ENCODE assay signal across 8 mouse cellular contexts in the genomic region with DNA sequence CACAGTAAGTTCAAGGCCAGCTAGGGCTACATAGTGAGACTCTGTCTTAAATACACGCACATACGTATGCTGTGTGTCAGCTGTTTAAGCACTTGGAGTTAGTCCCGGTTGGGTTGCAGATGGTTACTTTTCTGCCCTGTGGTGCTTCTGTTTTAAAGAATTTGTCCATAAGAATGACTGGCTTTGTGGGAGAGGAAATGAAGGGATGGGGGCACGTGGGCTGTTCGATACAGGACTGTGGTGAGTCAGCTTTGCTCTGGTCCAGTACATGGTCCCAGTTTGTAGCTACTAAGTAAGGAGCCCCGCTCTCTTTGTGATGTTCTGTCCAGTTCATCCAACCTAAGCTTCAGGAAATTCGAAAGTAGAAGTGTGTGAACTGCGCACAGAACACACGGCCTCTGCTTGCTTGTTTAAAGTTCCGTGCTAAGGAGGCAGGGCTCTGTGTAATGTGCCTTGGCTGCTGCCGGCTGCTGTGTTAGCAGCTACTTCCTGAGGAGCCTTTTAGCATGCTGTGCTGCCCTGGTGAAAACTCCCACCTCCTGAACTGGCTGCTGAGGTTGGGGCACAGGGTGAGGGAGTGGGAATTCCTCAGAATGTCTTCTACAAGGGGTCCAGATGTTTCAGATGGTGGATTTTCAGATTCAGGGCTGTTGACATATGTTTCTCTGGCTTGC. TPM values are rescaled to one million over a fixed set of nuclear protein-coding genes. Genes with fewer than 3 reads are reported as not detected.
DNase-seq lines count a peak whose midpoint lies in the region; ATAC-seq and TF ChIP-seq lines count a peak whose summit lies in the region.

No protein-coding gene starts in this region.

- no peaks in the 10 kb centered on the region for H3K9me3 ChIP-seq in hindbrain, postnatal 0 days (ENCODE audit: low read length)
- H3K9me3 ChIP-seq in hindbrain, embryonic 13.5 days: no peaks in the 10 kb centered on the region
- H3K9me3 ChIP-seq in limb, embryonic 14.5 days (ENCODE audit: control insufficient read depth, low read length): no peaks in the 10 kb centered on the region
- H3K9me3 ChIP-seq in stomach, embryonic 16.5 days (replicated peaks; ENCODE audit: control insufficient read depth, low read length): no peaks in the 10 kb centered on the region

- no peak overlapping the region for H3K4me2 ChIP-seq in hindbrain, postnatal 0 days (ENCODE audit: low read depth, low read length)
- no peak overlapping the region for H3K4me2 ChIP-seq in hindbrain, embryonic 13.5 days
- H3K4me2 ChIP-seq in limb, embryonic 14.5 days (replicated peaks; ENCODE audit: low read depth, low read length, severe bottlenecking): peak overlapping the region; percentile 29
- H3K4me2 ChIP-seq in stomach, embryonic 16.5 days (ENCODE audit: low read depth, low read length): peak overlapping the region; percentile 38

- H3K9ac ChIP-seq in hindbrain, postnatal 0 days (replicated peaks; ENCODE audit: low read length): no peak overlapping the region
- H3K9ac ChIP-seq in hindbrain, embryonic 13.5 days: no peak overlapping the region
- no peak overlapping the region for H3K9ac ChIP-seq in limb, embryonic 14.5 days (ENCODE audit: low read depth, low read length, severe bottlenecking)
- H3K9ac ChIP-seq in stomach, embryonic 16.5 days (ENCODE audit: low read length): peak overlapping the region; percentile 22; the same call in 1 of the 2 replicates

- WGBS in hindbrain, postnatal 0 days: 40% methylated on average over 11 of the region's 11 CpGs
- 42% methylated on average over 11 of the region's 11 CpGs for WGBS in hindbrain, embryonic 13.5 days
- WGBS in bone marrow, adult 2 months: 14% methylated on average over 11 of the region's 11 CpGs
- 27% methylated on average over 11 of the region's 11 CpGs for WGBS in limb, embryonic 14.5 days
- WGBS in stomach, embryonic 16.5 days: 20% methylated on average over 11 of the region's 11 CpGs

- H3K4me3 ChIP-seq in hindbrain, postnatal 0 days (ENCODE audit: low read length): no peak overlapping the region
- H3K4me3 ChIP-seq in hindbrain, embryonic 13.5 days: no peak overlapping the region
- H3K4me3 ChIP-seq in bone marrow, adult 2 months (replicated peaks; ENCODE audit: control insufficient read depth, low read depth, low read length): no peak overlapping the region
- H3K4me3 ChIP-seq in limb, embryonic 14.5 days (replicated peaks; ENCODE audit: low read length): 0 out of 2 replicates have a peak overlapping the region, but pooled peaks have one; percentile 8
- 0 out of 2 replicates have a peak overlapping the region, but pooled peaks have one; percentile 4 for H3K4me3 ChIP-seq in stomach, embryonic 16.5 days (replicated peaks; ENCODE audit: low read length)

- H3K36me3 ChIP-seq in hindbrain, postnatal 0 days (ENCODE audit: insufficient read depth, low read length): no peaks in the 10 kb centered on the region
- no peaks in the 10 kb centered on the region for H3K36me3 ChIP-seq in hindbrain, embryonic 13.5 days
- peaks cover 8% of the 10 kb centered on the region; the same call in 1 of the 2 replicates for H3K36me3 ChIP-seq in limb, embryonic 14.5 days (ENCODE audit: control insufficient read depth, insufficient read depth, low read length)
- no peaks in the 10 kb centered on the region for H3K36me3 ChIP-seq in stomach, embryonic 16.5 days (ENCODE audit: control insufficient read depth, insufficient read depth, low read length)

- H3K4me1 ChIP-seq in hindbrain, postnatal 0 days (ENCODE audit: insufficient read depth, low read length): peaks cover 29% of the 10 kb centered on the region
- peaks cover 58% of the 10 kb centered on the region for H3K4me1 ChIP-seq in hindbrain, embryonic 13.5 days (replicated peaks)
- H3K4me1 ChIP-seq in bone marrow, adult 2 months (ENCODE audit: control insufficient read depth, insufficient read depth, low read length): peaks cover 12% of the 10 kb centered on the region
- H3K4me1 ChIP-seq in limb, embryonic 14.5 days (ENCODE audit: control insufficient read depth, insufficient read depth, low read length): peaks cover 48% of the 10 kb centered on the region
- H3K4me1 ChIP-seq in stomach, embryonic 16.5 days (ENCODE audit: control insufficient read depth, insufficient read depth, low read length): peaks cover 36% of the 10 kb centered on the region

- no peak for TF ChIP-seq POLR2A in bone marrow, adult 2 months (IDR thresholded peaks at IDR 0.05; ENCODE audit: borderline replicate concordance, control insufficient read depth, low read depth, low read length)
- TF ChIP-seq POLR2A in limb, embryonic 14.5 days (IDR thresholded peaks at IDR 0.05; ENCODE audit: borderline replicate concordance, extremely low read depth, insufficient read depth, insufficient read length): no peak

- ATAC-seq in hindbrain, postnatal 0 days: no peak
- no peak for ATAC-seq in hindbrain, embryonic 13.5 days (ENCODE audit: low FRiP score)
- 0 out of 2 replicates have a peak, but pooled peaks have one; percentile 23 for ATAC-seq in limb, embryonic 14.5 days (ENCODE audit: low FRiP score, low read depth)
- peak; percentile 68; the same call in 1 of the 2 replicates for ATAC-seq in stomach, embryonic 16.5 days (ENCODE audit: insufficient read depth, low FRiP score)

- H3K27ac ChIP-seq in hindbrain, postnatal 0 days: 0 out of 2 replicates have a peak overlapping the region, but pooled peaks have one; percentile 45
- no peak overlapping the region for H3K27ac ChIP-seq in hindbrain, embryonic 13.5 days
- H3K27ac ChIP-seq in bone marrow, adult 2 months (ENCODE audit: control insufficient read depth, insufficient read depth, low read depth, low read length, poor library complexity): peak overlapping the region; percentile 4; the same call in 1 of the 2 replicates
- H3K27ac ChIP-seq in limb, embryonic 14.5 days (replicated peaks; ENCODE audit: low read depth, low read length): 0 out of 2 replicates have a peak overlapping the region, but pooled peaks have one; percentile 52
- peak overlapping the region; percentile 53; the same call in 1 of the 2 replicates for H3K27ac ChIP-seq in stomach, embryonic 16.5 days (ENCODE audit: low read length)

- TF ChIP-seq CTCF in hindbrain, postnatal 0 days (IDR thresholded peaks at IDR 0.05; ENCODE audit: low read depth): no peak
- no peak for TF ChIP-seq CTCF in bone marrow, adult 2 months (IDR thresholded peaks at IDR 0.05; ENCODE audit: control insufficient read depth, insufficient read depth, low read length)

- no peak for DNase-seq in hindbrain, postnatal 0 days (ENCODE audit: low spot score)
- no peak for DNase-seq in limb, embryonic 14.5 days (ENCODE audit: low spot score)
- no peak for DNase-seq in layer of hippocampus, adult 18-20 months (ENCODE audit: low spot score in 2 of 2)
- DNase-seq in retina, embryonic 14.5 days (ENCODE audit: low spot score): no peak
- DNase-seq in urinary bladder, postnatal 25 days (ENCODE audit: low spot score): no peak

- no peaks in the 10 kb centered on the region for H3K27me3 ChIP-seq in hindbrain, postnatal 0 days (ENCODE audit: insufficient read depth, low read length)
- no peaks in the 10 kb centered on the region for H3K27me3 ChIP-seq in hindbrain, embryonic 13.5 days
- H3K27me3 ChIP-seq in limb, embryonic 14.5 days (ENCODE audit: control insufficient read depth, insufficient read depth, low read length): no peaks in the 10 kb centered on the region
- no peaks in the 10 kb centered on the region for H3K27me3 ChIP-seq in stomach, embryonic 16.5 days (ENCODE audit: control insufficient read depth, insufficient read depth, low read length)

RNA-seq across cellular contexts. Expression of gene Med13l, which starts 31.5 kb away (rescaled TPM):
- total RNA-seq in hindbrain, postnatal 0 days (2014; rRNA removed): 27.1 and 28.9 TPM in 2 replicates
- 9.8 and 11.3 TPM in 2 replicates for polyA plus RNA-seq in hindbrain, postnatal 0 days (2015; fragmentation: Nextera tagmentation; extraction: Ambion mirVana)
- polyA plus RNA-seq in hindbrain, embryonic 13.5 days (2015; fragmentation: Nextera tagmentation; extraction: Ambion mirVana): 15.3 and 16.3 TPM in 2 replicates
- polyA plus RNA-seq in bone marrow, adult 2 months (2011; ENCODE audit: insufficient read depth, insufficient read length, low replicate concordance, missing spikeins): 19.1 and 32.9 TPM in 2 replicates
- 17.8 and 23.0 TPM in 2 replicates for polyA plus RNA-seq in limb, embryonic 14.5 days (2012; rRNA removed)
- polyA plus RNA-seq in limb, embryonic 14.5 days (2014; fragmentation: Nextera tagmentation; extraction: Ambion mirVana): 19.8 and 22.8 TPM in 2 replicates
- polyA plus RNA-seq in stomach, embryonic 16.5 days (2015; fragmentation: Nextera tagmentation; extraction: Ambion mirVana): 9.9 and 10.4 TPM in 2 replicates
- 100 to 1,000 TPM; 113 TPM for total RNA-seq in layer of hippocampus, adult 18-20 months (2021)

Comparison
In these comparisons a context has a peak if more than half of its experiments do, and no peak if none do; other contexts are left out.
1. ATAC-seq: peak in limb, embryonic 14.5 days (single experiment) and stomach, embryonic 16.5 days (single experiment); none in hindbrain, postnatal 0 days (single experiment) and hindbrain, embryonic 13.5 days (single experiment).
2. H3K4me2 ChIP-seq: peak in limb, embryonic 14.5 days (single experiment) and stomach, embryonic 16.5 days (single experiment); none in hindbrain, postnatal 0 days (single experiment) and hindbrain, embryonic 13.5 days (single experiment).
3. H3K4me3 ChIP-seq: peak in limb, embryonic 14.5 days (single experiment) and stomach, embryonic 16.5 days (single experiment); none in hindbrain, postnatal 0 days (single experiment), hindbrain, embryonic 13.5 days (single experiment) and bone marrow, adult 2 months (single experiment).